Mouse (Mus musculus): ENCODE data around the gene Tnik. TPM values are rescaled to one million over a fixed set of nuclear protein-coding genes. Genes with fewer than 3 reads are reported as not detected.

Gene Tnik
- total RNA-seq, 2 experiments from 2014 or later: 33.4 to 41.6 TPM

DNA sequence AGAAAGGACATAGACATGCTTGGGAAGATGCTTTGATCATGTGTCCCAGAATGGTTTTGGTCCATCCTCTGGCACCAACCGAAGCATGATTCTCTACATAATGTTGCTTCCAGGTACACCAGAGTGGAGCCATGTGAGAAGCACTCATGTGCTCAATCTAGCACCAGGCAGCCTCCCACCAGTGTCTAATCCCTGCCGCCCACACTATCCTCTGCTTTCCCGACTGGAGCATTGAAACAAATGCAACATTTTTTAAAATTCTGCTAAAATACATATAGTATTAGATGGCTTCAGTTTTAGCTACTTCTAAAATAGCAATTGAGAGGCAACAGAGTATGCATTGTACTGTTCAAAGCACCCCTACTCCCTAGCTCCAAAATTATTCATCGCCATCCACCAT, 264.2 kb downstream of the Tnik start:
- DNase-seq: no peak
- intact Hi-C loops (cut with DNase I): no loop called here

DNA sequence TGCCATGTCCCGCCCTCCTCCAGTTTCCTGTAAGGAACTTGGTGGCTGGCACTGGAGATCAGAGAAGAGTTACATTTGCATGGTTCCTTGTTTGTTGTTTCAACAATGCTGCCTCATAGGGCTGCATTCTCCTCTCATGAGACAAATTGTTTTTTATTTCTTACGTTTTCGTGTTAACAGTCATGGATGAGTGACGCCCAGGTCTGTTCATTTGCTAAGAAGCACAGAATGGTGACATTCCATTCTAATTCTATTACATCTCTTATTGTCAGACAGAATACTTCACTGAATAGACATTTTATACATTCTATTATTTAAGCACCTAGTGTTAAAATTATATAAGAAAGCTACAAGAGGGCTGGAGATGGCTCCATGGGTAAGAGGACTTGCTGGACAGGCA, 266.5 kb downstream of the Tnik start:
- DNase-seq: no peak
- intact Hi-C loops (cut with DNase I): no loop called here

DNA sequence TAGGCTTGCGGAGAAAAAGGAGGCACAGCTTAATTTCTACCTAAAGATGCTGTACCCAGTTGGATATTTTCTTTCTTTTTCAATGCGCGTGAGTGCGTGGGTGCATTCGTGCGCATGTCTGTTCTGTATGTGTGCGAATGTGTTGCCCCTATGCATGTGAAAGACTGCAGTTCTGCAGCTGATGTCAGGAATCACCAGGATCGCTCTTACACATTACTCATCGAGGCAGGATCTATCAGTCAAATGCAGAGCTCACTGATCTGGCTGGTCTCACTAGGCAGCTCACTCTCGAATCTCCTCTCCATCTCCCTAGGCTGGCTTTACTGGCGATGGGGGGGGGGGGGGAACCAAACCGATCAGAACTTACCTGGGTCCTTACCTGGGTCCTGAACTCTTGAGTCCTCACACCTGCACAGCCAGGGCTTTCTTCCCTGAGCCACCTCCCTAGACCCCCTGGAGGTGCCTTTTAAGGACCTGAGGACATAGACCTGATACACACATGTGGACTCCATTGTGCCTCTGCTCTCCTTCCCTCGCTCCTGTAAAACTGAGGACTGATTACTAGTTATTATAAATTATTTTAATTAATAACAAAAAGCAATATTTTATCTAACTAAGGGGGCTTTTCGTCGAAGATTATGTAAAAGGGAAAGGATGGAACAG, 268.4 kb downstream of the Tnik start:
- DNase-seq: no peak
- intact Hi-C loops (cut with DNase I): no loop called here

DNA sequence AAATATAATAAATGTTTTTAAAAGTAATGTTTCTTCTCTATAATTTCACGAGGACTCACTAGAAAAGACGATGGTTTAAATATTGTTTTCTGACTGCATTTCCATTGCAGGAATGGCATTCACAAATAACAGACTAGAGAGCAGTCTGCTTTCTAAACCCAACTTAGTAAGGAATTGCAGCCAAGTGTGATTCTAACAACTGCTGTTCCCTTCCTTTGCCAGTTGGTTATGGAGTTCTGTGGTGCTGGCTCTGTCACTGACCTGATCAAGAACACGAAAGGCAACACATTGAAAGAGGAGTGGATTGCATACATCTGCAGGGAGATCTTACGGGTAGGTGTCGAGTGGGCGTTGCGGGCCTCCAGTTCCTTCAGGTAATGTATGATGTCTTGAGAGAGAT, 269.7 kb downstream of the Tnik start:
- intact Hi-C loops (cut with DNase I): no loop called here
- no peak for DNase-seq

DNA sequence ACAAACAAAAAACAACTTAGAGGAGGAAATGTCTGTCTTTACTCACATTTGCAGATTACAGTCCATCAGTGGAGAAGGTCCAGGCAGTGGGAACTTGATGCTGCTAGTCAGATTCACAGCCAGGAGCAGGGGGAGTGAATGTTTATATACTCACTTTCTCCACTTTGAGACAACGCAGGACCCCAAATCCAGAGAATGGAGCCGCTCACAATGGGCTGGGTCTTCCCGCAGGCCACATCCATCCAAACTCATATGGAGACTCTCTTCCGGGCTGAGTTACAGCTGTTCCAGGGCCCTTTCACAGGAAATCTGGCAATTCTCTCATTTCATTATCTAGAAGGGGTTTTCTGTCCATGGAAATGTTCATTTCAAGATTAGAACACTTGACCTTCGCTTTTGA, 277.1 kb downstream of the Tnik start:
- DNase-seq: no peak
- intact Hi-C loops (cut with DNase I): no loop called here

DNA sequence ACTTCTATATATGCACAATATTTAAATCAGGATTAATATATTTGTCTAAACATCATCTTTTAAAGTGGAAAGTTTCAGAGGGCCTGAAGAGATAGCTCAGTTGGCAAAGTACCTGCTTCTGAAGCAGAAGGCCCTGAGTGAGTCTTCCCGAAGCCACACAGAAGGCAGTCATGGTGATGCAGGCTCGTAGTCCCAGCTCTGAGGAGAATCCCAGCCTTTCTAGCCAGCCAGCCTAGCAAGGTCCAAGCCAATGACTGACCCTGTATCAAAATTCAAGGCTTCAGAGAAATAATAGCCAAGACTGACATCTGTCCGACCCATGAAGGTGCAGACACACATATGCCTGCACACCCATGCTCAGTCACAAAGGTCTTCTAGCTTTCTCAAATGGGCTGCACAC, 279.9 kb downstream of the Tnik start:
- no peak for DNase-seq
- intact Hi-C loops (cut with DNase I): loop anchor here (2.0 kb wide), 1 partner anchor 376 kb away; no protein-coding TSS in a partner anchor

DNA sequence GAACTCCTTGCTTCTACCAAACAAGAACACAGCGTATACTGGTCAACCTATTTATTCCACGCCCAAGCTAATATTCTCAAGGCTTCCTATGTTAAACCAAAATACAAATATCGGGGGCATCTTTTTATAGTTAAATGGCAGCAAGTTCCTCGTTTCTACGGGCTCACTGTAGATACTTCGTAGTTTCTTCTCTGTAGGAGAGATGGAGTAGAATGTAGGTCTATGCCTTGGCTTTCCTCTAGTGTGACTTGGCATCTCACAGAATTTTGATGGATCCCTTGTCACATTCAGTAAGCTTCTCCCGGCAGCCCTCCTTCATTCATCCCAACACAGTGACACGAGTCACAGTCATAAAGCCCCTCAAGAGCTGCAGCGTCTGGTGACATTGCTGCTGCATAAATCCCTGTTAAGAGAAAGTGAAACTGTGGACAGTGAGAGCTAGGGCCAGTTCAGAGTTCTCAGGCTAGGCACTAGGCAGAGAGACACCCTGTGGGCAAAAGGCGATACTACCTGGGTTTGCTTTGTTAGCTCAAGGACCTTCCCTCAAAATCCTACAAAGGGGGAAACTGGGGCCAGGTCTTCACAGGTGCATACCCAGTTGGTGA, 280.5 kb downstream of the Tnik start:
- intact Hi-C loops (cut with DNase I): loop anchor here (2.0 kb wide), 1 partner anchor 377 kb away; no protein-coding TSS in a partner anchor
- DNase-seq: peak in 1 of 2 experiments; percentile 49

DNA sequence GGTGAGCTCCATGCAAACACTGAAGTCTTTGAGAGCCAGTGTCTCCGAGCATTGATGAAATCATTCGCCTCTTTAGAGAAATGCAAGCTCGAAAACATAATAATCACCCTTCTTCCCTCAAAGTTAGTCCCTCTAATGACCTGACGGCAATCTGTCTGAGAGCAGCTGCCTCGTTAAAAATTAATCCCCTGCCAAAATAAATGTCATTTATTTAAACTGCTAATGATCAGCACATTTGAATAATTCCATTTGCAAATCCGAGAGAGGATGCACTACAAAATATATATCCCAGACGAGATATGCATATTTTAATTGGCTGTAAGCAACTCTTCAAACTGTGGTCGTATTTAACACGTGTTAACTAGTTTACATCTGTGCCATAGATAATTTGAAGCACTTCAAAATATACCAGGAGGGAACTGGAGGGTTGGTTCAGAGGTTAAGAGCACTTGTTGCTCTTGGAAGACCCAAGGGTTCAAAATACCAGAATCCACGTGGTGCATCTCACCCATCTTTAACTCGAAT, 281.4 kb downstream of the Tnik start:
- intact Hi-C loops (cut with DNase I): no loop called here
- no peak for DNase-seq

DNA sequence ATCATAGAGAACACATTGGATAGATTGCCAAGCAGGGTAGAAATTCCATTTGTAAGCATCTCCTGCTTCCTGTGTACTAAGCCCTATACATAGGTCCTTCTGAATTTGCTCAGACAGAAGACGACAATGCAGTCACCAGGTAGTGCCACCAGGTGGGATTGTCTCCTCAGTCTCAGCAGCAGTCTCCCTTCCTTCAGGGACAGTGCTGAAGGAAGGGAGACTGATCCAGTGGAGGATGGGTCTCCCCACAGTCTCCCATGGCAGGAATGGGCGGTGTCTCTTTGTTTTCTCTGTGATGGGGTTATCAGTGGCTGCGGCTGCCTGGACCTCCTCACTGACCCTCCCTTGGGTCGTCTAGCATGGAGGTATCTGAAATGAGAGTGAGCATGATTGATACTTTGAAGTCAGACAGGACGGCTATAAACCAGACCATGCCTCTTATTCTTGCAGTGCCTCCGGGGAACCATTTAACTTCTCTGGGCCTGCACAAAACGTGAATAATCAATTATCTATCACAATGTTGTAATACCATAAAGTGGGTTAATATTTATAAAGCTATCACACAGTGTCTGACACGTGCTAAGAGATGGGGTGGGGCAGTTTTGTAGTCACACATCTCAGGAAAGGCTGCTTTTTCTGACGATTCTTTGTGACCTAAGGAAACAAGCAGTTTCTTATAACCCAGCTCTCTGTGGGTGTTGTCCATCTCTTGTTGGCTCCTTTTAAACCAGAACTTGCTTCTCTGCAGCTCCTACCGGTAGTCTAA, 285.1 kb downstream of the Tnik start:
- intact Hi-C loops (cut with DNase I): no loop called here
- no peak for DNase-seq

DNA sequence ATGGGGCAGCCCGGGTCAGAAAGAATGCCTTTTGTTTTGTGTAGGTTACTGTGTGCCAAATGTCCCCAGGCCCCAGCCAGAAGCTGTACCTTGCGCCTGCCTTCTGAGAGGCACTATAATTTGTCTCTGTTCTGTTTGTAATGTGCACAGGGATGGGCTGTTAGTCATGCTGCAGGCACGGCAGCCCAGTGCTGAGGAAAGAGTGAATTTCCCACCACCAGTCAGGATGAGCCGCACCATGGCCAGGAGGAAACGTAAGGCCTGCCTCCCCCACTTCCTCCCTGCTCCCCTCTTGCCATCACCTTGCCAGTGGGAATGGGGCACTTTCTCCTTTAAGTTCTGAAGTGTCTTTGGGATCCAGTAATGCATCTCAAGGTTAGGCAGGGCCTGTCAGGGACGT, 286.4 kb downstream of the Tnik start:
- intact Hi-C loops (cut with DNase I): no loop called here
- no peak for DNase-seq

DNA sequence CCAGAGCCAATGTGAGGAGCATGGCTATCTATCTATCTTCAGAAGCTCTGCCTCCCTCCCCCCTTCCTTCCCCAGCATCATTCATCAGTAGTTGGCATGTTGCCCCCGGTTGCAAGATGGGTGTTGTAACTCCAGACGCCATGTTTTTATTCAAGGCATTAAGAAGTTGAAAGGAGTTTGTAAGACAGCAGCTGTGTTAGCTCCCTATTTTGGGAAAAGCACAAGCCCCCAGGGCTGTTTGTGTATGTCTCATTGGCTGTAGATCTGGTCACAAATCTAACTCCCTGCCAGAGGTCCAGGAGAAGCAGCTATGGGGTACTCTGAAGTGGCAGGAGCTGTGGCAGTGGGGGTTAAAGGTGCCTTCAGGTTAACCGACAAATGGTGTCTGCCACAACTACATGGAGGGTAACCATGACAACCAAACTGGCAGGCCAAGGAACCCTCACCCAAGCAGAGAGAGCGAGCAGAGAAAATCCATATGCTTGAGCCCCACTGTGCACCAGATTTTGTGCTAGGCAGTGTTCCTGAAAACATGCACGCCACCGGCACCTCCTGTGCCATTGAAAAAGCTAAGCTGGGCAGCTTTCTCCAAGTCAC, 287.6 kb downstream of the Tnik start:
- intact Hi-C loops (cut with DNase I): loop anchor here (10.0 kb wide), 1 partner anchor 286 kb away; the partner anchor contains the start of gene Tnik
- no peak for DNase-seq

DNA sequence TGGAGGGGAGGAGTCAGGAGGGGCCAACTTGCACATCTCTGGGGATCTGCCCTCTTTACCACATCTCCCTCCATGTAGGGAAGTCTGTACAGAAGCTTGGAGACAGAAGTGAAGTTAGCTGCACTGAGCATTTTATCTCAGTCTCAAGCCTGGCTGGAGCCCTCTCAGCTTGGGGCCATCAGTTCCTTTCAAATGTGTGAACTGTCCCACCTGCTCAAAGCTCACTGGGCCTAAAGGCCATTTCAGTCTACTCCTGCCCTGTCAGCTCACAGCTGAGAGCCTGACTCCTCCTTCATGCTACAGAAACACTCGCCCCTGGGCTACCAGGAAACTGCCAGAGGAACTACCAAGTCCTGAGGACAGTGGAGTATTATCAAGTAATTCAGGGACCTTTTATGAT, 288.7 kb downstream of the Tnik start:
- no peak for DNase-seq
- intact Hi-C loops (cut with DNase I): loop anchor here (10.0 kb wide), 1 partner anchor 287 kb away; the partner anchor contains the start of gene Tnik

DNA sequence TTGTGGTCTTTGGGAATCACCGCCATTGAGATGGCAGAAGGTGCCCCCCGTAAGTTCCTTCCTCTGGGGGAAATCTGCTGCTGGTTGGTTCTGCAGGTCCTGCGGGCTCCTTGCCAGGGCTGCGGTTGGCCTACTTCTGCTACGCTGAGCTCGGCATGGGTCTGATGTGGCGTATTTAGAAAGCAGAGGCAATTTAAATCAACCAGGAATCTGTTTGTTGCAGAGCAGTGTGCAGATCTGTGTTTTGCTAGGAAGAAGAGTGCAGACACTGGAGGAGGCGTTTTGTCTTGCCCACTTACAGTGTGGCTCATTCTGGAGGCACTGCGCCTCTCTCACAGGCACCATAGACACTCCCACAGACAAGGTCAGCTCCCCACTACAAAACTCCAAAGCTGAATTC, 291.9 kb downstream of the Tnik start:
- no peak for DNase-seq
- intact Hi-C loops (cut with DNase I): loop anchor here (10.0 kb wide), 1 partner anchor 290 kb away; the partner anchor contains the start of gene Tnik

DNA sequence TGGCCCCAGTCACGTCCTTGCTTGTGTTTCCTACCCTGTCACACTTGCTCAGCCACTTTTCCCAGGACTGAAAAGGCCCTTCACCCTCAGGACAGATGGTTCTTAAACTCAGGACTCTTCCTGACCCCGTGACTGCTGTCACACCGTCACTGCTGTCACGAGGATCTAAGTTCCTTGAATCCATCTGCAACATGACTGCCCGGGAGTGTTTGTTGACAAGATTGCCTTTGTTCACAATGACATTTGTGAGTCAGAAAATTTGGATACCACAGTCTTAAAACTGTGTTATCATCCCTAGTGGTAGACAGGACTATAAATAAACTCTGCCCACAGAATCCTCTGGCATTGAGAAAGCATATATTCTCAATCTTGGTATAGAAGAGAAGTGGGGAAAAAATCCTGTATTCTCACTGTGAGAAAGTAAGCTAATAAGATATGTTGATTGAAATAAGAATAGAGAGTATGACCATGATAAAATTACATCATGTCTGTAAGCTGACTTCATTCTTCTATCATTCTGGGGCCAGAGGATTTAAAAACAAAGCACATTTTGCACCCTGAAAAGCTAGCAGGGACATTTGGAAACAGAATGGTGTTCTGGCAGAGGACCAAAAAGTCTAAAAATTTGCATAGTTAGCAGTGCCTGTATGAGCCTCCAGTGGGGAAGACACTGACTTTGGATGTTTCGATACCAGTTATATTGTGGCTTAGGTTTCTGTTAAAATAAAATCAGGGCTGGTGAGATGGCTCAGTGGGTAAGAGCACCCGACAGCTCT, 293.0 kb downstream of the Tnik start:
- no peak for DNase-seq
- intact Hi-C loops (cut with DNase I): loop anchor here (10.0 kb wide), 1 partner anchor 291 kb away; the partner anchor contains the start of gene Tnik

DNA sequence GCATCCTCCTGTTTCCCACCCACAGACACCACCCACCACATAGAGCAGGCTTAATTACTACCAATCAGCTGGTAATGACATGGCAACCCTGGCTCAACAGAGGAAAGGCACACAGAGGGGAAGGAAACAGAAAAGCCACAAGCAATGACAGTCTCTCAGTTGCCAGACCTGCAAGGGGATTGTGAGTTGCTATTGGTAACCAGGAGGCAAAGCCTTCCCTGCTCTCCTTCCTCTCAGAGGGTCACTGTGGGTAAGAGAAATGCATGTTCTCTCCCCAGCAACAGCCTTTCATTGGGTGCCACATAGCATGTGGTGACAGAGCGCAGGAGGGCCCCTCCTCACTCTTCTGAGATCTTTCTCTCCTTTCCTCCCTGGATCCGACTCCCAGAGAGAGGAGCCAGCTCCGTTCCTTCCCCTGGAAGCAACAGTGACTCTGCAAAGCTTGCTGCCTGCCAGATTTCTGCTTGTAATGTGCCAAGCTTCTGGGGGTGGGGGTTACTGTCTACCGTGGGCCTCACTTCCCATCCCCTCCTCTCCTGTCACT, 295.4 kb downstream of the Tnik start:
- peak in 1 of 2 experiments; percentile 18 for DNase-seq
- intact Hi-C loops (cut with DNase I): loop anchor here (10.0 kb wide), 1 partner anchor 294 kb away; the partner anchor contains the start of gene Tnik

DNA sequence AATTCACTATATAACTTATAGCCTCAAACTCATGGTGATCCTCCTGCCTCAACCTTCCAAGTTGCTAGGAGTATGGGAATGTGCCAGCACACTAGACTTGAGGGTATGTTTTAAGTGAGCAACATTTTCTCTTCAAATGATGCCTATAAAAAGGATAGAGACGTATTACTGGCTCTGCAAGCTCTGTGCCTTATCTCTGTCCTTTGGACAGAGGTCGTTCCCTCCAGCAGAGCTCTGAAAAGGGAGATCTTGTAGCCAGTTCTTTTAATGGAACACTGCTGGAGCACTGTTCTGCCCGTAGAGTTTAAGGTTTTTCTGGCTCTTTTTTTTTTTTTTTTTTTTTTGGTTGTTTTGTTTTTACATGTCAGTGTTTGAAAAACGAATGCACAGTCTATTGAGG, 298.4 kb downstream of the Tnik start:
- DNase-seq: no peak
- intact Hi-C loops (cut with DNase I): loop anchor here (5.0 kb wide), 3 partner anchors 76 to 394 kb away; no protein-coding TSS in a partner anchor

DNA sequence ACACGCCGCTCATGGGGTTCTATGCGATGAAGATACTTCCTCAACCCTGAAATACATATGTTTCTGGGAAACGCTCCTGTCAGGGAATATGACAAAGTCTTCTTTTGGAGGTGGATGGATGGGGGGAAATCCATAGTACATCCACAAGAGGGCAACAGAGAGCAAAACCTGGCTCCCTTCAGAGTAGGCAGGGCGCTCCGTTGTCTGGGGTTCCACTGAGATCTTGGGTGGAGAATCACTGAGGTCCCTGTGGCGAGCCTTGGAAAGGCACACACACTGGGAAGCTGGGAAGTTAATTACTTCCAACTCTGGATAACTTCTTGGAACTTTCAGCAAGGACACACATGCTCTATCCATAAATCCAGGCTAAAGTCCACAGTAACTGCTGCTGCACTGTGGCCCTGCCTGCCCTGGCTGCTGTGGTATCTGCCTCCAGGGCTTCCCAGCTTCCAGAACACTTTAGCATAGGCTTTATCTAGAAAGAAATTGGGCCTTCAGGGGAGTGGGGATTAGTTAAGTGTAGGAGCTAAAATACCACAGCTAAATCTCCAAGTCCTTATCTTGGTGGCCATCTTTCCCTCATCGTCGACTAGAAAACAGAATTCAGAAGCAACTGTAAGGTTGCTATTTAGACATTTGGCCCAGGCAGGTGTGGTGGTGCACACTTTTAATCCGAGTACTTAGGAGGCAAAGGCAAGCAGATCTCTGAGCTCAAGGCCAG, 299.8 kb downstream of the Tnik start:
- DNase-seq: peak in 1 of 2 experiments; percentile 37
- intact Hi-C loops (cut with DNase I): loop anchor here (5.0 kb wide), 3 partner anchors 75 to 395 kb away; no protein-coding TSS in a partner anchor

Data from heart, postnatal 14 days (tissue).